Mouse (Mus musculus) stomach, postnatal 0 days (tissue): ENCODE results near the gene Dot1l. TPM values are rescaled to one million over a fixed set of nuclear protein-coding genes. Genes with fewer than 3 reads are reported as not detected.

Source experiments
- ATAC-seq: fragments of 200-750 bp; cut with Nextera tagmentation; 2 replicates; pipeline ENCODE4 v1.8.0; 2017; ENCODE audit not compliant: low FRiP score, low TSS enrichment
- DNase-seq: peaks from one replicate; pipeline ENCODE4 v3.0.0-alpha.2; 2016; ENCODE audit warnings: low spot score
- H3K27ac ChIP-seq: fragments of 300-500 bp; sonication (generic); replicated peaks from 2 replicates; pipeline ENCODE4 v1.5.1; 2014; ENCODE audit warnings: mild to moderate bottlenecking, control low read depth
- H3K27me3 ChIP-seq: fragments of 300-500 bp; sonication (generic); 2 replicates; pipeline ENCODE4 v1.6.1; 2014; ENCODE audit warnings: low read length; ENCODE audit not compliant: control insufficient read depth, insufficient read depth
- H3K36me3 ChIP-seq: fragments of 300-500 bp; sonication (generic); 2 replicates; pipeline ENCODE4 v1.6.1; 2014; ENCODE audit warnings: low read length, mixed read lengths; ENCODE audit not compliant: control insufficient read depth, insufficient read depth
- H3K4me1 ChIP-seq: fragments of 300-500 bp; sonication (generic); replicated peaks from 2 replicates; pipeline ENCODE4 v1.6.1; 2014; ENCODE audit warnings: antibody characterized with exemption; ENCODE audit not compliant: control insufficient read depth, insufficient read depth
- H3K4me2 ChIP-seq: fragments of 300-500 bp; sonication (generic); replicated peaks from 2 replicates; pipeline ENCODE4 v1.6.1; 2014; ENCODE audit warnings: low read depth, mild to moderate bottlenecking, control low read depth, moderate library complexity
- H3K4me3 ChIP-seq: fragments of 300-500 bp; sonication (generic); 2 replicates; pipeline ENCODE4 v1.5.1; 2014; ENCODE audit warnings: low read depth, low read length, control low read depth
- H3K9ac ChIP-seq: fragments of 300-500 bp; sonication (generic); 2 replicates; pipeline ENCODE4 v1.6.1; 2014; ENCODE audit warnings: mild to moderate bottlenecking, low read length, control low read depth, mixed read lengths
- H3K9me3 ChIP-seq: fragments of 300-500 bp; sonication (generic); 2 replicates; pipeline ENCODE4 v1.6.1; 2016; ENCODE audit warnings: low read length; ENCODE audit not compliant: control insufficient read depth
- CTCF ChIP-seq: IDR thresholded peaks from 2 replicates; pipeline ENCODE4 v1.5.1; 2016; ENCODE audit warnings: antibody characterized with exemption, low read depth, mild to moderate bottlenecking, moderate library complexity
- EP300 ChIP-seq: optimal IDR thresholded peaks from 2 replicates; pipeline ENCODE3; 2016; ENCODE audit warnings: antibody characterized with exemption
- WGBS: fragments of 180-500 bp; shearing (Covaris S2); extraction: QIAGEN DNeasy Blood & Tissue Kit; methylation state at CpG from one replicate; pipeline ENCODE4 v1.1.7; 2014; 5-methylcytosine and 5-hydroxymethylcytosine counted together
- polyA plus RNA-seq: library from polyadenylated mRNA; unstranded; fragments of >200 nt; fragmentation: Nextera tagmentation; extraction: Ambion mirVana; gene quantifications from 2 replicates; pipeline ENCODE4 v1.2.1, GENCODE M21; 2015

The Dot1l gene
- polyA plus RNA-seq, 1 experiment from 2014 or later = 5.4 TPM

DNA sequence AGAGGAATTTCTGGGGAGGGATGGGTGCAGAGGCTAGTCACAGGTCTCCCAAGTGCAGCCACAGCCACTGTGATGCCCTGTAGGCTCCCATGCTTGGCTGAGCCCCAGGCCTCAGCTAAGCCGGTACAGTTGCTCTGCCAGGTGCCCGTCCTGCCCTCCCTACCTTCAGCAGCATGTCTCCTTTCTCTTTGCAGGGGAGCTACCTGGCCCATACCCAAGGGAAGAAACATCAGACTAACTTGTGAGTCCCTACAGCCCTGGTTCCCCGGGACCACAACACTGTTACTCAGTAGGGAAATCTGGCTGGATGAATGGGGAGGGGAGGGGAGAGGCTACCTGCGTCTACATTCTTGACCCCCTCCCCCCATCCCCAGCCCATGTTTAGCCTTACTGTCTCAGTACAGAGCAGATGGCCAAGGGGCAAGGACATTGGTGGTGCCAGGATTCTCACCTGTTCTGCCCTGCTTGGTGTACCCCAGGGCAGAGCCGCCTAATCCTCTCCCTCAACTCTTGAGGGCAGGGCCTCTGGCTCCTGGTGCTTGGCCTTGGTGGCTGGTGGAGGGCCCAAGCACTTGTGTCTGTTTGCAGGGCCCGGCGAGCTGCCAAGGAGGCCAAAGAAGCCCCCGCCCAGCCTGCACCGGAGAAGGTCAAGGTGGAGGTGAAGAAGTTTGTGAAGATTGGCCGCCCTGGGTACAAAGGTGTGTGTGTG is 47.4 kb downstream of the Dot1l start:
- ATAC-seq (no peak), DNase-seq (no peak)
- Histone ChIP-seq H3K9me3 (no peaks in the 10 kb centered on the region), H3K9ac (no peak overlapping the region), H3K36me3 (peaks cover 30% of the 10 kb centered on the region), H3K4me2 (no peak overlapping the region), H3K27me3 (no peaks in the 10 kb centered on the region), H3K4me3 (no peak overlapping the region), H3K4me1 (0 out of 2 replicates have a peak, but pooled peaks cover 2% of the 10 kb centered on the region), H3K27ac (no peak overlapping the region)
- 82% methylated on average over 10 of the region's 10 CpGs for WGBS
- TF ChIP-seq CTCF (no peak), EP300 (no peak)

DNA sequence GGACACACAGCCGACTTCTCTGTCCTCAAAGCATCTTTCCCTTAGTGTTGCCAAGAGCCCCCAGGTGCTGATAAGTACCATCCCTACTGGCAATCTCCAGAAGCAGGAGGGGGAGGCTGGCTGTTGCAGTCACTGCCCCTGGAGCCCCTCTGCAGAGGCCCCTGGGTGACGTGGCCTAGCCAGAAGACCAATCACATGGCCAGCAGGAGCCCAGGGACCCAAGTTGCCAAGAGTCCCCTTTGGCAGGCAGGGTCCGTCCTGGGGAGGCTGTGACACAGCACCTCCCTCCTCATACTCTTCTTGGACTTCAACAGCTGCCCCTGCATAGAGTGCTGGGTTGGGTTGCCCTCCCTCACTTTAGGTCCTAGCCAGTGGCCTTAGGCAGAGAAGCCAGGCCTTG is 48.0 kb downstream of the Dot1l start:
- Histone ChIP-seq H3K36me3 (peaks cover 30% of the 10 kb centered on the region), H3K4me3 (no peak overlapping the region), H3K9ac (no peak overlapping the region), H3K9me3 (no peaks in the 10 kb centered on the region), H3K27ac (no peak overlapping the region), H3K4me2 (no peak overlapping the region), H3K27me3 (no peaks in the 10 kb centered on the region), H3K4me1 (0 out of 2 replicates have a peak, but pooled peaks cover 2% of the 10 kb centered on the region)
- no peak for TF ChIP-seq EP300
- no peak for TF ChIP-seq CTCF
- peak; percentile 14 for DNase-seq
- WGBS = 79% methylated on average over 3 of the region's 3 CpGs
- no peak for ATAC-seq

DNA sequence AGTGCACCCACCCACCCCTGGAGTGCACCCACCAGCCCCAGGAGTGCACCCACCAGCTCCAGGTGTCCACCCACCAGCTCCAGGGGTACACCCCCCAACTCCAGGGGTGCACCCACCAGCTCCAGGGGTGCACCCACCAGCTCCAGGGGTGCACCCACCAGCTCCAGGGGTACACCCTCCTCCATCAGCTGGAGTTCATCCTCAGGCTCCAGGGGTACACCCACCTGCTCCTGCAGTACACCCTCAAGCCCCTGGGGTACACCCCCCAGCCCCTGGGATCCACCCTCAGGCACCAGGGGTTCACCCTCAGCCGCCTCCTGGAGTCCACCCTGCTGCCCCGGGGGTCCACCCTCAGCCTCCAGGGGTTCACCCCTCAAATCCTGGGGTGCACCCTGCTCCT is 49.3 kb downstream of the Dot1l start:
- DNase-seq (no peak), ATAC-seq (no peak)
- Histone ChIP-seq H3K27me3 (no peaks in the 10 kb centered on the region), H3K4me1 (0 out of 2 replicates have a peak, but pooled peaks cover 2% of the 10 kb centered on the region), H3K36me3 (peaks cover 30% of the 10 kb centered on the region), H3K27ac (no peak overlapping the region), H3K4me2 (no peak overlapping the region), H3K9me3 (no peaks in the 10 kb centered on the region), H3K9ac (no peak overlapping the region), H3K4me3 (no peak overlapping the region)
- TF ChIP-seq EP300 (no peak), CTCF (no peak)
- WGBS = 100% methylated on average over 2 of the region's 2 CpGs

DNA sequence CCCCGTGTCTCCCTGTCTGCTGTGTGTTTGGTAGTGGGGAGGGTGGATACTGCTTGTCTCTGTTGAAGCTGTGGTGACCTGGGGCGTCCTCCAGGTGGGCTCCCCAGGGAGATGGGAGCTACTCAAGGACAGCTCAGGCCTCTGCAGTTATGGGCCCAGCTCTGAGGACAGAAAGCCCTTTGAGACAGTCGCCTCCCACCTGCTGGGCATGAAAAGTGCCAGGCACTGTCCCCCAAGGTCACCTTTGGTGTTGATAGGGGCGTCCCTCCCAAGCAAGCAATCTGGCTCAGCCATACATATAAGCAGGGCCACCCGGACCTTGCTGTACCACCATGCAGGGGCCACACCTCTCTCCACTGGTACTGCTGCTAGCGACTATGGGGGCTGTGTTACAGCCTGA is 49.9 kb downstream of the Dot1l start, which contains the start of gene Amh:
TSS of gene Amh (plus strand) at position 328 of the 400 bp plus-strand sequence.
- Histone ChIP-seq H3K9ac (no peak within 1 kb of the TSS), H3K4me1 (no peaks in the 10 kb centered on the region), H3K27ac (no peak within 1 kb of the TSS), H3K36me3 (peaks cover 30% of the 10 kb centered on the region), H3K4me3 (no peak within 1 kb of the TSS), H3K27me3 (no peaks in the 10 kb centered on the region), H3K9me3 (no peaks in the 10 kb centered on the region), H3K4me2 (no peak within 1 kb of the TSS)
- ATAC-seq (no peak), DNase-seq (peak; percentile 19)
- TF ChIP-seq CTCF = no peak
- no peak for TF ChIP-seq EP300
- WGBS = 63% methylated on average over 6 of the region's 6 CpGs

DNA sequence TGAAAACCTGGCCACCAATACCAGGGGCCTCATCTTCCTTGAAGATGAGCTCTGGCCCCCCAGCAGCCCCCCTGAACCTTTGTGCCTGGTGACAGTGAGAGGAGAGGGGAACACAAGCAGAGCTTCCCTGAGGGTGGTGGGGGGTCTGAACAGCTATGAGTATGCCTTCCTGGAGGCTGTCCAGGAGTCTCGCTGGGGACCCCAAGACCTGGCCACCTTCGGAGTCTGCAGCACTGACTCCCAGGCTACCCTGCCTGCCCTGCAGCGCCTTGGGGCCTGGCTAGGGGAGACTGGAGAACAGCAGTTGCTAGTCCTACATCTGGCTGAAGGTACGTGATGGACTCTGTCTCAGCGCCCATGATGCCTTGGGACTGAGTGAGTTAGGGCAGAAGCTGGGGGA is 50.3 kb downstream of the Dot1l start:
- Histone ChIP-seq H3K27me3 (no peaks in the 10 kb centered on the region), H3K9me3 (no peaks in the 10 kb centered on the region), H3K27ac (no peak overlapping the region), H3K4me2 (no peak overlapping the region), H3K36me3 (peaks cover 30% of the 10 kb centered on the region), H3K4me3 (no peak overlapping the region), H3K4me1 (no peaks in the 10 kb centered on the region), H3K9ac (no peak overlapping the region)
- WGBS = 65% methylated on average over 3 of the region's 5 CpGs
- DNase-seq = peak; percentile 13
- TF ChIP-seq CTCF (no peak), EP300 (no peak)
- ATAC-seq = no peak

DNA sequence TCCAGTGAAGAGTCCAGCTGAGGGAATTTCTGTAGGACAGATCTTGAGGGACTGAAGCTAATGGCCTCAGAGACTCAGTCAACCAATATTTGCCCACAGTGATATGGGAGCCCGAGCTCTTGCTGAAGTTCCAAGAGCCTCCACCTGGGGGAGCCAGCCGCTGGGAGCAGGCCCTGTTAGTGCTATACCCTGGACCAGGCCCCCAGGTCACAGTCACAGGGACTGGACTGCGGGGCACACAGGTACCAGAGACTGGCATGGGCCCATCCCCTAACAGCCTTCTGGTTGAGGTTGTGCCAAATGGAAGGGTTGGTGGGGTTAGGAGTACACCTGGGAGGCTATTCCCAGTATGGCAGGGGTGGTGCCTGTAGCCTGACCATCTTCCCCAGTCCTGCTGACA is 50.9 kb downstream of the Dot1l start:
- H3K36me3 ChIP-seq = peaks cover 30% of the 10 kb centered on the region
- no peak overlapping the region for H3K4me3 ChIP-seq
- ATAC-seq = peak; percentile 69
- H3K9me3 ChIP-seq = no peaks in the 10 kb centered on the region
- H3K4me2 ChIP-seq = no peak overlapping the region
- H3K27me3 ChIP-seq = no peaks in the 10 kb centered on the region
- DNase-seq = peak; percentile 91
- 13% methylated on average over 3 of the region's 3 CpGs for WGBS
- no peak overlapping the region for H3K27ac ChIP-seq
- H3K9ac ChIP-seq = no peak overlapping the region
- peak; percentile 84 for TF ChIP-seq CTCF
- TF ChIP-seq EP300 = no peak
- H3K4me1 ChIP-seq = no peaks in the 10 kb centered on the region
